Mouse (Mus musculus): Measurements from ENCODE around the gene Ulk3. TPM values are rescaled to one million over a fixed set of nuclear protein-coding genes. Genes with fewer than 3 reads are reported as not detected.

The Ulk3 gene
- polyA plus RNA-seq (2014; fragmentation: Nextera tagmentation; extraction: Ambion mirVana), result 10.0 and 12.4 TPM in 2 replicates

DNA sequence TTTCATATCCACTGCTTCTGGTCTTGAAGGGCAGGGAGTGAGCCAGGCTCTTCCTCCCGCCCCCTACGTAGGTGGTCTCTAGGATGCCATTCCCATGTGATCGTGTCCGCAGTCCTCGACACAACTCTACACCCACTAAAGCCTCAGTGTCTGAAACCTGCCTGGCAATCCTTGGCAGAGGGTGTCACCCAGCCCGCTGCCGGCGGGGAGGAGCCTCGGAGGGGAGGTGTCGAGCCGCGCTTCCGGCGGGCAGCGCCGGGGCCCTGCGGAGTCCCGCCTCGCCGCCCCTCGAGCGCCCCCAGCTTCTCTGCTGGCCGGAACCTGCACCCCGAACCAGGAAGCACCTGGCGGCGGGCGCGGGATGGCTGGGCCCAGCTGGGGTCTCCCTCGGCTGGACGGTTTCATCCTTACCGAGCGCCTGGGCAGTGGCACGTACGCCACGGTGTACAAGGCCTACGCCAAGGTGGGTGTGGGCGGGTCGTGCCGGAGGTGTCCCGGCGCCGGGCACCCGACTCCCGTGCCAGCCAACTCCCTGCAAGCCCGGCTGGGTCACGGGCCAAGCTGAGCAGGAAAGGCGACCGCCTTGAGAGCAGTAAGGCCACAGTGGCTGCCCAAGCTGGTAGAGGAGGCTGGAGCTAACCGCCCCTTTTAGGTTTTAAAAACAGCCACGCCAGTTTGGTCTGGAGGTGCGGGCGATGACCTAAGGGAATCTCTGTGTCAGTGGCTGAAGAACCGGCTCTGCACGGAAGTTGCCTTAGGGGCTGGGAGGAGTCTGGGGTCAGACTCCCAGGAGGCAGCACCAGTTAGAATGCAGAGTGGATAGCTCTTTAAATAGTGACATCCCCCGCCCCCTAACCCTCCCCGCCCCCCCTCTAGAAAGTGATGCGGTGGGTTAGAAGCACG lies at the start of gene Ulk3:
Gene Ulk3 (plus strand): TSS at position 229 of the 903 bp plus-strand sequence.
- Histone ChIP-seq H3K27me3 (ENCODE audit: control insufficient read depth, insufficient read depth, low read length) (no peaks in the 10 kb centered on the region), H3K36me3 (ENCODE audit: control insufficient read depth, insufficient read depth, low read length) (peaks cover 2% of the 10 kb centered on the region), H3K4me3 (ENCODE audit: low read depth, low read length) (peak within 1 kb of the TSS; percentile 63), H3K4me2 (peak within 1 kb of the TSS; percentile 74), H3K27ac (ENCODE audit: low read depth, low read length) (peak within 1 kb of the TSS; percentile 70), H3K9ac (ENCODE audit: low read depth, low read length) (peak within 1 kb of the TSS; percentile 80), H3K9me3 (replicated peaks; ENCODE audit: control insufficient read depth, low read length) (no peaks in the 10 kb centered on the region), H3K4me1 (ENCODE audit: control insufficient read depth, insufficient read depth, low read length) (peaks cover 21% of the 10 kb centered on the region; the same call in 1 of the 2 replicates)
- peak; percentile 80 for ATAC-seq (replicated peaks; ENCODE audit: insufficient number of reproducible peaks, low FRiP score, low TSS enrichment)
- WGBS (ENCODE audit: insufficient replicate concordance), result under 1% methylated on average over 57 of the region's 58 CpGs

DNA sequence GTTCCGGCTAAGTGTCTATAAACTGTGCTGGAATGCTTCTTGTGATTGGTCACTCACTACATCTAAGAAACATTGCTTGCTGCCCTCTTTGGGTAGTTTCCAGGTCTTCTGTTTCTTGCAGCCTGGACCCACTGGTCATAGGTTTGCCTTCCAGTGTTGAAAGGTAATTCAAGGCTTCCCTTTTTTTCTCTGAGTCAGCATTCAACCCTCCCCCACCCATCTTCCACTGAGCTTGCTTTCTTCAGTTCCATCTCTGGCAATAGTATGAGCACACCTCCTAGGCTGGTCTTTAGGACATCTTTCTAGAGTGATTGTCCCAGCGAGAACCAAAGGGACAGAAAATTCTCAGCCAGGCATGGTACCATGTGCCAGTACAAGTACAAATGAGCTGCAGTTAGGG lies 49.7 kb upstream of the Ulk3 start:
- Histone ChIP-seq H3K9me3 (replicated peaks; ENCODE audit: control insufficient read depth, low read length) (no peaks in the 10 kb centered on the region), H3K9ac (ENCODE audit: low read depth, low read length) (no peak overlapping the region)
- ATAC-seq (replicated peaks; ENCODE audit: insufficient number of reproducible peaks, low FRiP score, low TSS enrichment), result no peak

DNA sequence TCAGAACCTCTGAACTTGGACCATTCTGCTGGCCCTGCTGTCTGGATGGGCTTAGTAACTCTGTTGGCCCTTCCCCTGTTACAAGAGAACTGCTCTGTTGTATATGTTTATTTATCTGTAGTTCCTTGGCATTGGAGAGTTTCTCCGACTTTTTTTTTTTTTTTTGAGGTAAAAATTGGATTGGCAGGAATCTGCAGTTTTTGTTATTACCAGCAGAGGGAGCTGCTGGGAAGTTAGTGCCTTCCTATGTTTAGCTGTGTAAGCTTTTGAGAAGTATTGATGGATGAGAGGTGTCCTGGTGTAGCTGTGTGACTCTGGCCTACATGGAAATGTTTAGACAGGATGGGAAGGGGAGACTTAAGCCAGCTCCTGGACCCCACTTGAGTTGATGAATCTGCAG lies 47.9 kb upstream of the Ulk3 start:
- H3K4me1 ChIP-seq (ENCODE audit: control insufficient read depth, insufficient read depth, low read length), result peaks cover 7% of the 10 kb centered on the region
- H3K4me3 ChIP-seq (ENCODE audit: low read depth, low read length), result no peak overlapping the region
- no peaks in the 10 kb centered on the region for H3K27me3 ChIP-seq (ENCODE audit: control insufficient read depth, insufficient read depth, low read length)
- no peaks in the 10 kb centered on the region for H3K9me3 ChIP-seq (replicated peaks; ENCODE audit: control insufficient read depth, low read length)
- no peak overlapping the region for H3K4me2 ChIP-seq
- H3K9ac ChIP-seq (ENCODE audit: low read depth, low read length), result no peak overlapping the region
- H3K36me3 ChIP-seq (ENCODE audit: control insufficient read depth, insufficient read depth, low read length), result peaks cover 33% of the 10 kb centered on the region
- 9% methylated on average over 1 of the region's 1 CpGs for WGBS (ENCODE audit: insufficient replicate concordance)
- no peak for ATAC-seq (replicated peaks; ENCODE audit: insufficient number of reproducible peaks, low FRiP score, low TSS enrichment)
- no peak overlapping the region for H3K27ac ChIP-seq (ENCODE audit: low read depth, low read length)

More for the DNA sequence above, 49.7 kb upstream of the Ulk3 start:
- Histone ChIP-seq H3K4me2 (no peak overlapping the region), H3K36me3 (ENCODE audit: control insufficient read depth, insufficient read depth, low read length) (peaks cover 17% of the 10 kb centered on the region), H3K27ac (ENCODE audit: low read depth, low read length) (no peak overlapping the region), H3K27me3 (ENCODE audit: control insufficient read depth, insufficient read depth, low read length) (no peaks in the 10 kb centered on the region), H3K4me3 (ENCODE audit: low read depth, low read length) (no peak overlapping the region), H3K4me1 (ENCODE audit: control insufficient read depth, insufficient read depth, low read length) (peaks cover 7% of the 10 kb centered on the region)
- WGBS (ENCODE audit: insufficient replicate concordance), result 86% methylated on average over 2 of the region's 2 CpGs

DNA sequence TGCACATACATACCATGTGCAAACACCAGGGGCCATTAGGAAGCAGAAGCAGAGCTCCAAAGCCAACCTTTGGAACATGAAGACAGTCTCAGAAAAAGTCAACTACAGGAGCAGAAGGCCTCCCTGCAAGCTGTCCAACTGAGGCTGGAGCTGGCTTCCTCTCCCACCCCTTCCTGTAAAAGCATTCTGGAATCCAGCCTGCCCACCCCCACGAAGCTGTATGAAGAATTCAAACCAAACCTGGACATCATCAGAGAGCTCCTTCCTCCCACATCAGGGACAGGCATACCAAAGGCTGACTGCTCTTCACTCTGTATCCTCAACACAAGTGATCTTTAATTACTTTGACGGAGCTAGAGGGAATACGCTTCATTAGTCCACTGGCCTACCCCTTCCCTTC lies 45.3 kb upstream of the Ulk3 start:
- WGBS (ENCODE audit: insufficient replicate concordance), result 71% methylated on average over 3 of the region's 3 CpGs
- H3K9ac ChIP-seq (ENCODE audit: low read depth, low read length), result no peak overlapping the region
- H3K36me3 ChIP-seq (ENCODE audit: control insufficient read depth, insufficient read depth, low read length), result peaks cover 35% of the 10 kb centered on the region

DNA sequence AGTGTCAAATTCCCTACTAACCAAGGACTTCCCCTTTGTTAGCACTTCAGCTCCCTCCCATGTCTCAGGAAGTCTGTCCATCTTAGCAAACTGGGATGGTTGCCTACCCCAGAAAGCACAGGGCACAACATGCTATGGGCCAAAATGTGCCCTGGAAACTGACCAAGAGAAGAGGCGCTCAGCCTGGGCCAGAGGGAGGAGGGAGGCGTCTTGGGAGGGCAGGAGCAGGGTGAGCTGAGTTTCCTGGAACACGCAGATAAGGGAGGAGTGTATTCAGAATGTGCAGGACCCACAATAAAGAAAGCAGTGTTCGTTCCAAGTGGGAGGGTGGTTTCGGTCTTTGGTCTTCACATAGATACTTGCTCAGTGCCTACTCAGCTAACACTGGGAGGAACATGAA lies 42.0 kb upstream of the Ulk3 start:
- Histone ChIP-seq H3K27me3 (ENCODE audit: control insufficient read depth, insufficient read depth, low read length) (no peaks in the 10 kb centered on the region), H3K4me3 (ENCODE audit: low read depth, low read length) (no peak overlapping the region), H3K4me2 (no peak overlapping the region), H3K9ac (ENCODE audit: low read depth, low read length) (no peak overlapping the region), H3K9me3 (replicated peaks; ENCODE audit: control insufficient read depth, low read length) (no peaks in the 10 kb centered on the region), H3K27ac (ENCODE audit: low read depth, low read length) (no peak overlapping the region), H3K4me1 (ENCODE audit: control insufficient read depth, insufficient read depth, low read length) (peaks cover 17% of the 10 kb centered on the region), H3K36me3 (ENCODE audit: control insufficient read depth, insufficient read depth, low read length) (peaks cover 33% of the 10 kb centered on the region)
- ATAC-seq (replicated peaks; ENCODE audit: insufficient number of reproducible peaks, low FRiP score, low TSS enrichment), result no peak
- 51% methylated on average over 5 of the region's 5 CpGs for WGBS (ENCODE audit: insufficient replicate concordance)

More for the DNA sequence above, 45.3 kb upstream of the Ulk3 start:
- no peak for ATAC-seq (replicated peaks; ENCODE audit: insufficient number of reproducible peaks, low FRiP score, low TSS enrichment)
- no peaks in the 10 kb centered on the region for H3K27me3 ChIP-seq (ENCODE audit: control insufficient read depth, insufficient read depth, low read length)
- H3K4me1 ChIP-seq (ENCODE audit: control insufficient read depth, insufficient read depth, low read length), result peaks cover 3% of the 10 kb centered on the region
- no peak overlapping the region for H3K27ac ChIP-seq (ENCODE audit: low read depth, low read length)
- H3K9me3 ChIP-seq (replicated peaks; ENCODE audit: control insufficient read depth, low read length), result no peaks in the 10 kb centered on the region
- H3K4me2 ChIP-seq, result no peak overlapping the region
- H3K4me3 ChIP-seq (ENCODE audit: low read depth, low read length), result no peak overlapping the region

DNA sequence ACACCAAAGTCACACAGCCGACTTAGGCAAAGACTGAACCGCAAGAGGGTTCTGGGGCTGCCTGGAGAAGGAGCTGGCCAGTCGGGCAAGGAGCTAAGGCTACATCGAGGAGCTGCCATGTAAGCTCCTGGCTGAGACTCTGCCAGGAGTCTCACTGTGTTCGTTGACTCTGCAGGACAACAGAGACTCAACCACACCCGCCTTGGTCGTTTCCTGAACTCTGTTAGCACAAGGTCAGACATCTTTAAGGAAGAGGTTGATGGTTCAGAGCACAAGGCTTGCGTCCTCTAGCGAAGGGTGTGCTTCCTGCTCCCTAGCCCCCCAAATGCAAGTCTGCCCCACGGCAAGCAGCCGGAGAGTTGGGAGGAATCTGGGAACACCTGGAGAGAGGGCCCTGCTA lies 41.4 kb upstream of the Ulk3 start:
- Histone ChIP-seq H3K4me2 (no peak overlapping the region), H3K36me3 (ENCODE audit: control insufficient read depth, insufficient read depth, low read length) (peaks cover 33% of the 10 kb centered on the region), H3K9me3 (replicated peaks; ENCODE audit: control insufficient read depth, low read length) (no peaks in the 10 kb centered on the region), H3K4me3 (ENCODE audit: low read depth, low read length) (no peak overlapping the region), H3K27ac (ENCODE audit: low read depth, low read length) (no peak overlapping the region), H3K4me1 (ENCODE audit: control insufficient read depth, insufficient read depth, low read length) (peaks cover 17% of the 10 kb centered on the region), H3K27me3 (ENCODE audit: control insufficient read depth, insufficient read depth, low read length) (no peaks in the 10 kb centered on the region), H3K9ac (ENCODE audit: low read depth, low read length) (no peak overlapping the region)
- no peak for ATAC-seq (replicated peaks; ENCODE audit: insufficient number of reproducible peaks, low FRiP score, low TSS enrichment)
- 88% methylated on average over 11 of the region's 11 CpGs for WGBS (ENCODE audit: insufficient replicate concordance)

DNA sequence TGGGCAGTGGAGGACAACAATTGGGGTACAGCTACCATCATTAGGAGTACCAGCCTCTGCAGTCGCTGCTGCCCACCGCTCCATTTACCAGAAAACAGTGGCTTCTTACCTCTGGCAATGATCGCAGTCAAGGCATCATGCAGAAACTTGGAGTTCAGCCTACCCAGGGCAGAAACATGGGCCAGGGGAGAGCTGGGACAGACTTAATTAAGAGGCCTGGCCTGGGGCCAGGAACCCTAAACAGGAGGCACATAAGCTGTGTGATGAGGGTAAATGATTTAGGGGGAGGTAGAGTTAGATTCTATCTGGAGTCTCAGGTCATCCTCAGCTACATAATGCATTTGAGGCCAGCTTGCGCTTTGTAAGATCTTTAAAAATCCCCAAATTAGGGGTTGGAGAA lies 40.1 kb upstream of the Ulk3 start:
- H3K4me3 ChIP-seq (ENCODE audit: low read depth, low read length), result no peak overlapping the region
- no peaks in the 10 kb centered on the region for H3K27me3 ChIP-seq (ENCODE audit: control insufficient read depth, insufficient read depth, low read length)
- no peak overlapping the region for H3K4me2 ChIP-seq
- WGBS (ENCODE audit: insufficient replicate concordance), result 93% methylated on average over 4 of the region's 4 CpGs
- peaks cover 24% of the 10 kb centered on the region for H3K36me3 ChIP-seq (ENCODE audit: control insufficient read depth, insufficient read depth, low read length)
- no peak for ATAC-seq (replicated peaks; ENCODE audit: insufficient number of reproducible peaks, low FRiP score, low TSS enrichment)
- H3K4me1 ChIP-seq (ENCODE audit: control insufficient read depth, insufficient read depth, low read length), result peaks cover 17% of the 10 kb centered on the region
- no peak overlapping the region for H3K9ac ChIP-seq (ENCODE audit: low read depth, low read length)
- H3K27ac ChIP-seq (ENCODE audit: low read depth, low read length), result no peak overlapping the region
- H3K9me3 ChIP-seq (replicated peaks; ENCODE audit: control insufficient read depth, low read length), result no peaks in the 10 kb centered on the region

DNA sequence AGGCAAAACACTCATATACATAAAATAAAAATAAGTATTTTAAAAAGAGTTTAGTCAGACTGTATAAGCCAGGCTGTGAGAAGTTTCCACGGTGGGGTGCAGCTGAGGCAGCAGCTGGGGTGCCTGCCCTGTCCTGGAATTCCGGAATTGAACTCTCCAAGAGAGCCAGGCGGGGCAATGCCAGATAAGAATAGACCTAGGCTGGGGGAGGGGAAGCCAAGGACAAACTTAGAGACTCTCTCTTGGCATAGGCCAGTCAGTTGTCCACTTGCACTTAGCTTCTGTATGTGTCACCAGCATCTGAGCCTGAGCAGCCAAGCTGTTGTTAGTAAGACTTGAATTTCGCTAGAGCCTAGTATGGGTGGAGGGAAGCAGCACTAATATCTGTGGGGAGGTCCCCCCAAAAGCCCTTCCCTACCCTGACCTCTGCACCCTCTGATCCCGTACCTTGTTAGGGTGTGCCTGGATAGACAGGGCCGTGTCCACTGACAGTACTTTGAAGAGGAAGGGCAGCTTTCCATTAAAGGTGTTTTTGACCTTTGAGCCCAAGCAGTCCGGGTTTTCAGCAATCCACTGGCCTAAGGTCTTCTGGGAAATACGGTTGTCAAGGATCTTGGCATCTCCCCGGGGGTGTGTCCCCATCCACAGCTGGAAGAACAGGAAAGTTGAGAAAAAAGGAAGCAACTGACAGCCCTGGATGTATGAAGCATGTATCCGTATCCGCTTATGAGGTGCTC lies 39.0 kb upstream of the Ulk3 start:
- Histone ChIP-seq H3K4me3 (ENCODE audit: low read depth, low read length) (no peak overlapping the region), H3K9ac (ENCODE audit: low read depth, low read length) (peak overlapping the region; percentile 12; the same call in 1 of the 2 replicates), H3K27me3 (ENCODE audit: control insufficient read depth, insufficient read depth, low read length) (no peaks in the 10 kb centered on the region), H3K36me3 (ENCODE audit: control insufficient read depth, insufficient read depth, low read length) (peaks cover 13% of the 10 kb centered on the region), H3K4me2 (no peak overlapping the region; the same call in 1 of the 2 replicates), H3K4me1 (ENCODE audit: control insufficient read depth, insufficient read depth, low read length) (peaks cover 17% of the 10 kb centered on the region), H3K9me3 (replicated peaks; ENCODE audit: control insufficient read depth, low read length) (no peaks in the 10 kb centered on the region), H3K27ac (ENCODE audit: low read depth, low read length) (peak overlapping the region; percentile 61)
- WGBS (ENCODE audit: insufficient replicate concordance), result 65% methylated on average over 11 of the region's 11 CpGs
- ATAC-seq (replicated peaks; ENCODE audit: insufficient number of reproducible peaks, low FRiP score, low TSS enrichment), result no peak; the same call in 1 of the 2 replicates
